Comparison of ENCODE assay signal across 15 mouse cellular contexts in the genomic region with DNA sequence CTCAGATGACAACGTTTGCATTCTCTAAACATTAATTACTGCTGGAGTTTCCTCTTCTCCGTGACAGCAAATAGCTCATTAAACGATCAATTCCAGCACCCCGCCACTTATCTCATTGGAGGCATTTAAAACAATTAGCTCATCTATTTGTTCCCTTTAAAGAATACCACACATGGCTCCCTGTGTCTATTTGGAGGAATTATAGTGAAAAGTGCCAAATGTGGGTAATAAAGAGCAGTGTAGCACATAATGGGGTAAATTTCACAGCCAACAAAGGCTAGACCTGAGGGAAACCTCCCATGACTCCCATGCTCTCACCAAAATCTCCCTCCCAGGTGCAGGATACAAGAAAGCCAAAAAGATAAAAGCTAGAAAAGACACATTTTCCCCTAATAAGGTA.
"Had no signal": no experiment of that assay in that cellular context is flagged by ENCODE, and none has a peak within 500 bp of the region (broad histone marks: within the 10 kb centered on the region; RNA-seq: fewer than 3 reads in every experiment).

No protein-coding gene starts in this region.

- H3K36me3 ChIP-seq: limb, embryonic 15.5 days; liver, embryonic 12.5 days; midbrain, embryonic 10.5 days; stomach, embryonic 15.5 days had no signal

- H3K4me1 ChIP-seq: limb, embryonic 15.5 days; liver, embryonic 12.5 days; midbrain, embryonic 10.5 days; stomach, embryonic 15.5 days had no signal

- H3K9ac ChIP-seq: limb, embryonic 15.5 days; liver, embryonic 12.5 days; lung, embryonic 14.5 days; stomach, embryonic 15.5 days had no signal

- H3K9me3 ChIP-seq: limb, embryonic 15.5 days; liver, embryonic 12.5 days; midbrain, embryonic 10.5 days; stomach, embryonic 15.5 days had no signal

- H3K4me3 ChIP-seq: limb, embryonic 15.5 days; liver, embryonic 12.5 days; midbrain, embryonic 10.5 days; stomach, embryonic 15.5 days had no signal

- H3K4me2 ChIP-seq: limb, embryonic 15.5 days; liver, embryonic 12.5 days; lung, embryonic 14.5 days; stomach, embryonic 15.5 days had no signal

- H3K27me3 ChIP-seq: limb, embryonic 15.5 days; liver, embryonic 12.5 days; stomach, embryonic 15.5 days had no signal

- H3K27ac ChIP-seq: kidney, postnatal 0 days; limb, embryonic 15.5 days; liver, embryonic 12.5 days; midbrain, embryonic 10.5 days; stomach, embryonic 15.5 days had no signal

- DNase-seq: kidney, adult 11 months; kidney, adult 9 months; kidney, postnatal 36 days; lung, embryonic 14.5 days; lung, postnatal 10 days; lung, postnatal 4 days; midbrain, embryonic 14.5 days; right cerebral cortex, postnatal 14 days; thymus, adult 2 months; thymus, postnatal 25 days had no signal

- ATAC-seq: liver, embryonic 12.5 days had no signal
